Mouse (Mus musculus) limb, embryonic 15.5 days (tissue): ENCODE results near the gene Lbr. TPM values are rescaled to one million over a fixed set of nuclear protein-coding genes. Genes with fewer than 3 reads are reported as not detected.

ENCODE experiments used
- ATAC-seq: fragments of 200-750 bp; cut with Nextera tagmentation; 2 replicates; pipeline ENCODE4 v1.8.0; 2017; ENCODE audit warnings: low read depth, moderate TSS enrichment; ENCODE audit not compliant: insufficient number of reproducible peaks, low FRiP score, low TSS enrichment
- H3K27ac ChIP-seq: fragments of 300-500 bp; sonication (generic); 2 replicates; pipeline ENCODE4 v1.5.1; 2015; ENCODE audit warnings: moderate library complexity, mild to moderate bottlenecking, inconsistent platforms
- H3K27me3 ChIP-seq: fragments of 300-500 bp; sonication (generic); 2 replicates; pipeline ENCODE4 v1.6.1; 2015; ENCODE audit warnings: inconsistent platforms
- H3K36me3 ChIP-seq: fragments of 300-500 bp; sonication (generic); 2 replicates; pipeline ENCODE4 v1.6.1; 2015; ENCODE audit warnings: inconsistent platforms
- H3K4me1 ChIP-seq: fragments of 300-500 bp; sonication (generic); 2 replicates; pipeline ENCODE4 v1.6.1; 2015; ENCODE audit warnings: inconsistent platforms
- H3K4me2 ChIP-seq: fragments of 300-500 bp; sonication (generic); 2 replicates; pipeline ENCODE4 v1.6.1; 2015; ENCODE audit warnings: mild to moderate bottlenecking, inconsistent platforms
- H3K4me3 ChIP-seq: fragments of 300-500 bp; sonication (generic); 2 replicates; pipeline ENCODE4 v1.5.1; 2015; ENCODE audit warnings: mild to moderate bottlenecking, inconsistent platforms
- H3K9ac ChIP-seq: fragments of 300-500 bp; sonication (generic); 2 replicates; pipeline ENCODE4 v1.6.1; 2015; ENCODE audit warnings: inconsistent platforms
- H3K9me3 ChIP-seq: fragments of 300-500 bp; sonication (generic); 2 replicates; pipeline ENCODE4 v1.6.1; 2016; ENCODE audit warnings: inconsistent platforms
- WGBS: fragments of 180-500 bp; shearing (Covaris S2); methylation state at CpG from one replicate; pipeline ENCODE4 v1.1.7; 2015; 5-methylcytosine and 5-hydroxymethylcytosine counted together
- polyA plus RNA-seq: library from polyadenylated mRNA; unstranded; fragments of >200 nt; fragmentation: Nextera tagmentation; extraction: Ambion mirVana; gene quantifications from 2 replicates; pipeline ENCODE4 v1.2.1, GENCODE M21; 2015

Lbr gene
- polyA plus RNA-seq, 1 experiment from 2014 or later: 101 TPM

DNA sequence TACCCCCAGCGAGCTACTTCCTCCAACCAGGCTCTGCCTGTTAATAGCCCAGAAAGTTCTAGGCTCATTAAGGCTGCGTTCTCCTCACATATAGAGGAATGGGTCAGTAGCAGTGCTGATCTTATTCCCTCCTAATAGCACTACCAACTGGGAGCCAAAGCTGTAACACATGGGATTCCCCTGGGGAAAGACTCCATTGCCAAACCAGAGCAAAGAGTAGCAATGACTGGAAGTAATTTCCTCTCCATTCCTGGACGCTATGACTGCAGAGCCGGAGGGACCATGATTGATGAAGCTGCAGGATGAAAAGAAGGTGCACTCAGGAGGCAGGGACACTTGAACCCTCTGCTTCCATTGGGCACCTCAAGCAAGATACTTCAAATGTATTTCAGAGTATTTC, 7.6 kb upstream of the Lbr start:
- Histone ChIP-seq H3K27me3 (no peaks in the 10 kb centered on the region), H3K27ac (no peak overlapping the region), H3K9me3 (no peaks in the 10 kb centered on the region), H3K4me3 (no peak overlapping the region), H3K4me1 (peaks cover 25% of the 10 kb centered on the region), H3K4me2 (no peak overlapping the region), H3K9ac (no peak overlapping the region), H3K36me3 (no peaks in the 10 kb centered on the region)
- 57% methylated on average over 4 of the region's 4 CpGs for WGBS
- ATAC-seq: no peak

DNA sequence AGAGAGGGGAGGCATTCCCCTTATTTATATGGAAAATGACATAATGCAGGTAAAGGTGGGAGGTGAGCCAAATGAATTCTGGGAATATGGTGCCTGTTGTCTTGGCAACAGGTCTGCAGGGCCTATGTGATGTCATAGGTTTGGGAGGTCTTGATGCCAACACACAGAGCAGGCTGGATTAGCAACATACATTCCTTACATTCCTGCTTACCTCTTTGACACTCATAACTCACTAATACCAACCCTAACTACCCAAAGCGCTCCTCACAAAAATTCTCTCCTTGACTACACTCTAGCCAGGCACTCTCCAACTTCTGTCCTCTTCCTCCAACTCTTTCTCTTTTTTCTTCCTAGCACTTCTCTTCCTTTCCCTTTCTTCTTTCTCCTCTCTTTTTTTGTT, 5.4 kb upstream of the Lbr start:
- no peak overlapping the region for H3K9ac ChIP-seq
- no peaks in the 10 kb centered on the region for H3K36me3 ChIP-seq
- H3K4me3 ChIP-seq: no peak overlapping the region
- 47% methylated on average over 1 of the region's 1 CpGs for WGBS
- no peak overlapping the region for H3K4me2 ChIP-seq
- H3K27ac ChIP-seq: no peak overlapping the region
- peaks cover 20% of the 10 kb centered on the region for H3K4me1 ChIP-seq
- H3K27me3 ChIP-seq: no peaks in the 10 kb centered on the region
- no peak for ATAC-seq
- H3K9me3 ChIP-seq: no peaks in the 10 kb centered on the region

DNA sequence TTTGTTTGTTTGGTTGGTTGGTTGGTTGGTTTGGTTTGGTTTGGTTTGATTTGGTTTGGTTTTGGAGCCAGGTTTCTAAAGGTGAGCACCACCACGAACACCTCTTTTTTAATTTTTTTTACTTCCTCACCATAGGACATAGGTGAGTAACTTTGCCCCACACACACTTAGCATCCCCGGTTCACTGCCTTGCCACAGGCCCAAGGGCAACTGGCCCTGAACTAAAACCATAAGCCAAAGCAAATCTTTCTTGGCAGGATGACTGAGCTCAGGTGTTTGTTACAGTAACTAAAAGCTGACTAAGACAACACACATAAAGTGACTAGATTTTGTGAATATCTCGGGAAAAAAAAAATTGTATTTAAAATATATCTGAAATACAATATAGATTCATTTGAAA, 4.5 kb upstream of the Lbr start:
- Histone ChIP-seq H3K4me2 (no peak overlapping the region), H3K27ac (no peak overlapping the region), H3K4me1 (peaks cover 18% of the 10 kb centered on the region), H3K27me3 (no peaks in the 10 kb centered on the region), H3K9me3 (no peaks in the 10 kb centered on the region), H3K9ac (no peak overlapping the region), H3K36me3 (no peaks in the 10 kb centered on the region), H3K4me3 (no peak overlapping the region)
- ATAC-seq: no peak
- WGBS: 88% methylated on average over 3 of the region's 3 CpGs

DNA sequence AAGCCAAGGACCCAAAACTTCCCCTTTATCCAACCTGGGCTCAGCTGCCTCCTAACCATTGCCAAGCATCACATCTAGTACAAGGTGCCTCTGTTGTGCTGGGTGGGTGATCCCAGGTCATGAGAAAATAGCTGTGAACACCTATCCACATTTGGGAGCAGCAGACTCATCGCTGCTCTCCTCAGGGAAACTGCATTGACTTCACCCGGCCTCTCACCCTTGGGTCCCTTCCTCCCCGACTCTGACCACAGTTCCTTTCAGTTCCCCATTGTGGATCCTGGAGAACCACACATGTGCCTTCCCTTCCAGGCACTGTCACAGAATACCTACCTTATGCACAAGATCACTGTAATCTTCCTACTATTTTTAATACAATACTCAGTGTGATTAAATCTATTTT, 2.9 kb upstream of the Lbr start:
- Histone ChIP-seq H3K36me3 (no peaks in the 10 kb centered on the region), H3K9me3 (no peaks in the 10 kb centered on the region), H3K4me3 (no peak overlapping the region), H3K27ac (no peak overlapping the region), H3K4me1 (peaks cover 17% of the 10 kb centered on the region), H3K9ac (no peak overlapping the region), H3K27me3 (no peaks in the 10 kb centered on the region), H3K4me2 (no peak overlapping the region)
- 88% methylated on average over 3 of the region's 3 CpGs for WGBS
- no peak for ATAC-seq

DNA sequence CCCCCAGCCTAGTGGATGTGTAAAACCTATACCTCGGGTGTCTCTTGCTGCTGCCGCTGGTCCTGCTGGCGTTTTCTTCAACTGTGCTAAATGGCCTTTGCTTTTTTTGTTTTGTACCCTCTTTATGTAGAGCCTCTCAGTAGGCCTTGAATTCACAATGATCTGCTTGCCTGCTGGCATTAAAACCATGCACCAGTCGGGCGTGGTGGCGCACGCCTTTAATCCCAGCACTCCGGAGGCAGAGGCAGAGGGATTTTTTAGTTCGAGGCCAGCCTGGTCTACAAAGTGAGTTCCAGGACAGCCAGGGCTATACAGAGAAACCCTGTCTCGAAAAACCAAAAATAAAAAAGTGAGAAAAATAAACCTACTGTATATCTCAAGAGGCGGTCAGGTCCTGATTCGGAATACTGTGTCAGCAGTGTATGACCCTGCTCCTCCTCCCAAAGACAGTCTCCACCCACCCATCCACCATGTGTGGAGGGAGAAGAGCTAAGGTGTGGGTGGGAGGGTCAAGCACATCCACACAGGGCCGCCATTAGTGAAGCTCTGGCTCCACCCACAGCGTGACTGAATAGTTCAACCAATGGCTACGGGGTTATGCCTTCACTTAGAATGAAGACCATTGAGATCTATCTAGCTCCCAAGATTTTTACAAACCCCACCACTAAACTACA, 2.2 kb upstream of the Lbr start:
- ATAC-seq: no peak

DNA sequence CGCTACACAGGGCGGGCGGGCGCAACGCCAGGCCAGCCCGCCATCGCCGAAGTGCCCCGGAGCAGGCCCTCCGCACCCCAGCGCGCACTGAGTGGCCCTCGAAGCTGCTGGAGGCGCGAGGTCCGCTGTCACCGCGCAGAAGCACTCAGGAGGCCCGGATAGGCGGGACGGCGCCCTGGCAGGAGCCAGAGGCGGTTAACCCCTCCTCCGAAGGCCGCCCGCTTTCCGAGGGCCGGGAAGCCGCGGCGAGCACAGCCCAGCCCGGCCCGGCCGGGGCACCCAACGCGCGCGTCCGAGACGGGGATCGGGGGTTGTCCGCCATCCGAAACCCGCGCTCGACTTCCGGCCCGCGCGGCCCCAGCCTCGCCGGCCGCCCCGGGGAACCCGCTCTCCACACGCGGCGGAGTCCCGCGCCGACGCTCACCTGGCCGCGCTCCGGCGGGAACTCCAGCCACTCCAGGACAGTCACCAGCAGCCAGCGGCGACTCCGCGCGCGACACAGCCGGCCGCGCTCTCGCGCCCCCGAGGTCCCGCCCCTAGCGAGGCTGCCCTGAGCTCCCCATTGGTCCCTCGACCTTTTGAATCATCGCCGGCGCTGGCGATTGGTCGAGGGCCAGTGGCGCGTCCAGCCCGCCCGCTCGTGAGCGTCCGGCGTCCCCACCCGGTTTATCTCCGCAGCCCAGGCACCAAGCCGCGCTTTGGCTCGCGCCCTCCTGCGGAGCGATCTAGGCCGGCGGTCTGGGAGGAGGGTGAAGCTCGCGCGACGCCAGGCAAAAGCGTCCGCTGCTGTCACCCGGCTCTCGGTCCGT, 778 bp downstream of the Lbr start:
- peak; percentile 98 for ATAC-seq

More for the DNA sequence above, 2.2 kb upstream of the Lbr start:
- Histone ChIP-seq H3K9ac (no peak overlapping the region), H3K27me3 (no peaks in the 10 kb centered on the region), H3K27ac (no peak overlapping the region), H3K4me1 (peaks cover 23% of the 10 kb centered on the region), H3K4me2 (no peak overlapping the region), H3K9me3 (no peaks in the 10 kb centered on the region), H3K36me3 (no peaks in the 10 kb centered on the region), H3K4me3 (no peak overlapping the region)
- 77% methylated on average over 15 of the region's 15 CpGs for WGBS

DNA sequence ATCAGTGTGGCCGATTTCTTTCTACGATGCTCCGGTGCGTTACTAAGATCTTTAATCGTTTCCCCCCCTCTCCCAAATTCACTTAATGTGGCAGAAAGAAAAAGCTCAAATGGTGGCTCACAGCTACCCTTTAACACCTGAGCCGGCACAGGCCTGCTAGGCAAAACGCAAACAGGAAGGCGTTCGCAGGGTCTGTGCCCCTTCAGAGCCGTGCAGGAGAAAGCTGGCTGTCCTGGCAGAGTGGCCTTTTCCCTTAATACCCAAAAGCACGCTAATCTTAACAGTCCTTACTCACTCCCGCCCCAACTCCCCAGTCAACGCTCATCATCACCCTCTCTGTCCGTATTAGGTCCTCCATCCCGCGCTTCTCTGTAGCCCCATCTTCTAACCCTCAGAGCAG, 1.4 kb downstream of the Lbr start:
- no peak for ATAC-seq
- under 1% methylated on average over 16 of the region's 16 CpGs for WGBS
- peaks cover 12% of the 10 kb centered on the region for H3K36me3 ChIP-seq
- H3K27me3 ChIP-seq: no peaks in the 10 kb centered on the region
- H3K9ac ChIP-seq: peak overlapping the region; percentile 79
- no peaks in the 10 kb centered on the region for H3K9me3 ChIP-seq
- peak overlapping the region; percentile 84 for H3K4me3 ChIP-seq
- H3K27ac ChIP-seq: peak overlapping the region; percentile 95
- H3K4me1 ChIP-seq: peaks cover 26% of the 10 kb centered on the region
- peak overlapping the region; percentile 82 for H3K4me2 ChIP-seq

More for the DNA sequence above, 778 bp downstream of the Lbr start:
- peak overlapping the region; percentile 84 for H3K4me3 ChIP-seq
- H3K36me3 ChIP-seq: peaks cover 6% of the 10 kb centered on the region; the same call in 1 of the 2 replicates
- H3K9ac ChIP-seq: peak overlapping the region; percentile 79
- peak overlapping the region; percentile 95 for H3K27ac ChIP-seq
- no peaks in the 10 kb centered on the region for H3K27me3 ChIP-seq
- peaks cover 26% of the 10 kb centered on the region for H3K4me1 ChIP-seq
- WGBS: under 1% methylated on average over 113 of the region's 113 CpGs
- peak overlapping the region; percentile 82 for H3K4me2 ChIP-seq
- H3K9me3 ChIP-seq: no peaks in the 10 kb centered on the region

DNA sequence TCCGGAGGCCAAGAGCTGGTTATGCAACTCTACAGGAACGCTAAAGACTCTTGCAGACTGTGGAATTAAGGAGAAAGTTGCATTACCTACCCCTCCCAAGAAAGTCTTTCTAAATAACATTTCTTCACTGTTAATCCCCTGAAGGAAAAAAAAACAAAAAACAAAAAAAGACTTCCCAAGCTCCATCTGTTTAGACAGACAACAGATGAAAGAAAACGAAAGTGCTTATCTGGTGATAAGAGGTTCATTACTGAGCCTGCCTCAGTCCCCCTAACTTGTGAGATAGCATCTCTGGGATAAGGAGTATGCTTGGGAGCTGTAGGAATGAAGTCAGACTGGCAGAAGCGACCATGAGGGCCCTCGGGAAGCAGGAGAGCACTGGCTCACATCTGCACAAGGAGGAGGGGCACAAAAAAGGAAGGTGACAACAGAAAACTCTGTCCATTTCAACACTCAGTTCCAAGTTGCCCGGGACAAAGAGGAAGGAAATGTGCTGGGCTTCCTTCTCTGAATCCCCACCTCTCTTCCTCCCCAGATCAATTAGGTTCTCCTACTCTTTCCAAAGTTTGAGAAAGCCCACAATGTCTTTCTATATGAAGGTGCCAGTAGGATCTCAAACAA, 3.0 kb downstream of the Lbr start:
- H3K9ac ChIP-seq: no peak overlapping the region
- H3K4me3 ChIP-seq: 0 out of 2 replicates have a peak overlapping the region, but pooled peaks have one; percentile 84
- peaks cover 28% of the 10 kb centered on the region for H3K36me3 ChIP-seq
- peak overlapping the region; percentile 24 for H3K4me2 ChIP-seq
- no peaks in the 10 kb centered on the region for H3K27me3 ChIP-seq
- H3K9me3 ChIP-seq: no peaks in the 10 kb centered on the region
- ATAC-seq: no peak
- H3K27ac ChIP-seq: no peak overlapping the region
- peaks cover 26% of the 10 kb centered on the region for H3K4me1 ChIP-seq
- 17% methylated on average over 6 of the region's 6 CpGs for WGBS

DNA sequence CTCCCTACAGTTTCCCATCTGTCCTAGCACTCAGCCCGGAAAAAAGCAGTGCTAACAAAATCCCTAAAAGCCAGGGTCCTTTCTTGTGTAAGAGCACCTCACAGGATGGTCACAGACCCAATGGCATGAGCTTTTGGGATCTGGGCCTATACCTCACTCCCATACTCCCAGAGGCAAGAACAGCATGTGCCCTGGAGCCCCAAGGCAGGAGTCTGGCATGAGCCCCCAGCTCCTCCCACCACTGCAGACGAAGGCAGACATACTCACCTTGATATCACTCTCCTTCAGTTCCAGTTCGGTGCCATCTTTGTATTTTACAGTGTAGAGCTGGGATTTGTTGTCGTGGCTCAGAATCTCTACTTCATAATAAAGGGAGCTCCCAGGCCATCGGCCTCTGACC, 4.7 kb downstream of the Lbr start:
- WGBS: 79% methylated on average over 5 of the region's 5 CpGs
- H3K27me3 ChIP-seq: no peaks in the 10 kb centered on the region
- ATAC-seq: no peak
- H3K27ac ChIP-seq: no peak overlapping the region
- H3K36me3 ChIP-seq: peaks cover 42% of the 10 kb centered on the region
- no peak overlapping the region for H3K9ac ChIP-seq
- no peaks in the 10 kb centered on the region for H3K9me3 ChIP-seq
- no peak overlapping the region for H3K4me3 ChIP-seq
- H3K4me1 ChIP-seq: peaks cover 24% of the 10 kb centered on the region
- H3K4me2 ChIP-seq: no peak overlapping the region

DNA sequence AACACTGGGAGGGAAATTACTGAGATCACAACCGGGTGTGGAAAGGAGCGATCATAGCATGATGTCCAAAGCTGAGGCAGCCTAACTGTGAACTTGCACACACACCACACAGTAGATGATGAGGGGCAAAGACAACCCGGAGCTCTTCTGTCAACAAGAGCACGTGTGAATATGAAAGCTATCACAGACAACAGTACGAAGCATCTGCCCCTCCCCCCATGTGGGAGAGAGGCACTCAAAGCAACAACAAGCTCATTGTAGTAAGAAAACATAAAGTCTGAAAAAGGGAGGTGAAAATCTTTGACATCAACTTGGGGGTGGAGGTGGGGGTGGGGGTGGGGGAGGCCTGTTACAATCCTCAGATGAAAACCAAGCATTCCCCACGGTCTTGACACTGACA, 9.7 kb downstream of the Lbr start:
- no peak overlapping the region for H3K9ac ChIP-seq
- WGBS: 83% methylated on average over 6 of the region's 6 CpGs
- no peak overlapping the region for H3K4me2 ChIP-seq
- H3K27ac ChIP-seq: no peak overlapping the region
- no peaks in the 10 kb centered on the region for H3K4me1 ChIP-seq
- H3K9me3 ChIP-seq: no peaks in the 10 kb centered on the region
- ATAC-seq: no peak
- H3K4me3 ChIP-seq: no peak overlapping the region
- no peaks in the 10 kb centered on the region for H3K27me3 ChIP-seq
- peaks cover 91% of the 10 kb centered on the region for H3K36me3 ChIP-seq

DNA sequence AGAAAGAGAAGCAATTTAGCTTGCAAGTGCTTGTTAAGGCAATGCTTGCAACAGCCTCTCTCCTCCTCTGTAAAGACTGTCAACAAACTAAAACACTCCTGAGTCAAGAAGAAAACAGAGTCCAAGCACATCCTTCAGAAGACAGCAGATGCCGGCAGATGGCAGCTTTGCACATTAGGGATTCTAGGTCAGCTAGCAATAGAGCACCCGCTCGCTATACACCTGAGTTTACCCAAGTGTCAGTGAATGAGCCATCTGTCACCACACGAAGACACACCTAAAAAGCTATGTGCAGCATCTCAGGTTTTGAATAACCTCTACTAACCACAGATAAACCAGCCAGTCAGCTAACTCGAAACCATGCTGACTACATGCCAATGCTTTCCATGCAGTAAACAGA, 10.1 kb downstream of the Lbr start:
- Histone ChIP-seq H3K4me1 (no peaks in the 10 kb centered on the region), H3K9me3 (no peaks in the 10 kb centered on the region), H3K27me3 (no peaks in the 10 kb centered on the region), H3K4me2 (no peak overlapping the region), H3K27ac (no peak overlapping the region), H3K4me3 (no peak overlapping the region), H3K36me3 (peaks cover 91% of the 10 kb centered on the region), H3K9ac (no peak overlapping the region)
- no peak for ATAC-seq
- 87% methylated on average over 5 of the region's 5 CpGs for WGBS

DNA sequence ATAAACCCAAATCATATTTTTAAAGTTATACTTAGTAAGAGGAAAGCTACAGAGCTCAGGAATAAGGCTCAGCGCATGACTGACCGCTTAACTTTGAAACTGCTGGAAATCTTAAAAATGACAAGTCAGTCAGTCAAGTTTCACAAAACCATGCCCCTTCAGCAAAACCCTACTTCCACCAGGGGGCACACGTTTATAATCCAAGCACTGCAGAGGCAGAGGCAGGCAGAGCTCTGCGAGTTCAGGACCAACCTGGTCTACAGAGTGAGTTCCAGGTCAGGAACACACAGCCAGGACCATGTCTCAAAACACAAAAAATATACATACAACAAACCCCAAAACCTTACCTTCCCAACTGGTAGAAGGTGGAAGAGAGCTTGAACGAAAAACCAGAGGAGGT, 14.5 kb downstream of the Lbr start:
- Histone ChIP-seq H3K27me3 (no peaks in the 10 kb centered on the region), H3K4me3 (no peak overlapping the region), H3K36me3 (peaks cover 89% of the 10 kb centered on the region), H3K27ac (no peak overlapping the region), H3K4me1 (no peaks in the 10 kb centered on the region), H3K4me2 (no peak overlapping the region), H3K9me3 (no peaks in the 10 kb centered on the region), H3K9ac (no peak overlapping the region)
- no peak for ATAC-seq
- 94% methylated on average over 5 of the region's 5 CpGs for WGBS
